Mouse (Mus musculus) adrenal gland, adult 8-10 months (tissue): ENCODE measurements around the gene Olfr866. TPM values are rescaled to one million over a fixed set of nuclear protein-coding genes. Genes with fewer than 3 reads are reported as not detected.

Source experiments
- DNase-seq: peaks from one replicate; pipeline ENCODE4 v3.0.0; 2022
- microRNA-seq, 2 experiments: library from miRNA; unstranded; fragments of <30 nt; microRNA quantifications; one replicate each; pipeline ENCODE4 v1.2.0; 2022
- total RNA-seq, 4 experiments: library from RNA; stranded (reverse); gene quantifications; 2 replicates each; pipeline ENCODE4 v1.2.4; 2022

The Olfr866 gene
- not detected for total RNA-seq

DNA sequence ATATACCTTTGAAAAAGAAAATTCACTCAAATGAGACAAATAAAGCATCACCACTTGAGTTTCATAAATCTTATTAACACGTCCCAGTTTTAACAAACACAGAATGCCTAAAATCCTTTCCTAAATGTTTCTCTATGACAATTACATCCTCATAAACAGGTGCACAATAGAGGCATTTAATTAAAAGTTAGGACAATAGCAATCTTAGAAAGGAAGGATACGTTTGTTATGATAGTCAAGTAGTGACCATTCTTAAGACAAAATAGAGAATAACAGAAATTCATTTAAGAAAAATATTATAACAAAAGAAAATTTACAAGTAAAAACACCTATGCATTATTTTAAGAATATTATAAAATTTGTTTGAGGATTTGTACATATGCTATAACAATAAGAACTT is at the start of gene Olfr866:
Gene Olfr866 (minus strand): TSS at position 101 of the 400 bp plus-strand sequence.
- no peak for DNase-seq

GRCm38 (mm10) chr9:20073523-20074177 is 45.8 kb upstream of the Olfr866 start:
- no peak for DNase-seq

- no peak for DNase-seq
These were observed 43.5 kb upstream of the Olfr866 start for GRCm38 (mm10) chr9:20071291-20071690.

DNA sequence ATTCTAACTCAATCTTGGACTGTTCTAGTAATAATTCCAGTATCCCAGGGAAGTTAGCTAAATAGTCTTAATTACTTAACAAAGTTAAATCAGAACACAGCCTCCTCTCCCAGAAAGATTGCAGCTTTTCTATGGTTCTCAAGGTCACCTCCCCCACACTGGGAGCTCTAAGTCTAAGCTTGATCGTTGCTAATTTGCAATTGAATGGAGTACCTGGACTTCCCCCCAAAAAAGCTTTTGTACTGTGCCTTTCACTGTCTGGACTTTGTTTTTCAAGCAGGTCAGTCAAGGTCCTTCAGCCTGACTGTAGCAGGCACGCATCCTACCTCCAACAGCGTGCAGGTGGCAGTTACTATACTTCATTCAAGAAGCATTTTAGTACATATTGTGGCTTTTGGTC is 42.4 kb upstream of the Olfr866 start:
- no peak for DNase-seq

DNA sequence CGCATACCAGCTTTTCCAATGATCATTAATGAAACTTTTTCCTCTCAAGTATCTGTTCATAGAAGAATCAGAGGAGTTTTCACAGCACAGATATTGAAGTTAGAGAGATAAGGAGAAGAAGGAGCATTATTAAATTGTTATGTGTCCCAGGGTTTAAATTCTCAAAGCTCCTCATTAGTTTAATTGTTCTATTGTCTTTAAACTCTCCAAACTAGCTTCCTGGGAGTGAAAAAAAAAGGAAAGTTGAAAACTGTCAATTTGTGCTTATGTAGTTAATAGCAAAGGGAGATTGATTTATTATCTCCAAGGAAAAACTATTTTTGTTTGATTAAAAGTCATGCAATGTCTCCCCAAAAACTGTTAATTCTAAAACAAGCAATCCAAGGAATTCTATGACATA is 29.6 kb upstream of the Olfr866 start, which contains the start of gene Olfr867:
Gene Olfr867 (minus strand): TSS at position 101 of the 400 bp plus-strand sequence.
- DNase-seq: no peak

DNA sequence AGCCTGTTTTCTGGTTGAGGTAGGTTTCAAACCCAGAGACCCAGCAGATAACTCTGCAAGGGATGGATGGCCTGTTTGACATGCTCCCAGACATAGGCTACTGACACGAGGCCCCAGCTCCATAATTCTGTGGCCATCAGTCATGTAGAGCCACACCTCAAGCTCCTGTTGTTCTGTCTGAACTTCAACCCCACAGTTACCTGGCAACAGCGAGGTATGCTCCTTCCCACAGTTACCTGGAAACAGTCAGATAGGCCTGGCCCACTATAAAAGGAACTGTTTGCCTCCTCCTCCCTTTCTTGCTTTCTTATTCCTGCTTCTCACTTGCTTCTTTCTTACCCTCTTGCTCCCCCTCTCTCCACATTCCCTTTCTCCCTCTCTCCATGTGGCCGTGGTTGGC is 20.1 kb upstream of the Olfr866 start:
- DNase-seq: no peak

Small RNAs within 50 kb of the gene (microRNA-seq; reads per million reads assigned to microRNA genes)
- gene Gm26231 (0 reads per million in 2 experiments), gene Gm44395 (0 reads per million in 2 experiments)

Other genes starting within 250 kb of the Olfr866 start
- not detected for gene Olfr58, start 247.8 kb downstream of the Olfr866 start, total RNA-seq
- not detected for gene Olfr859, start 223.1 kb downstream of the Olfr866 start, total RNA-seq
- not detected for gene Olfr860, start 178.3 kb downstream of the Olfr866 start, total RNA-seq
- not detected for gene Olfr862, start 140.0 kb downstream of the Olfr866 start, total RNA-seq
- gene Olfr77, start 111.2 kb downstream of the Olfr866 start, total RNA-seq: not detected
- not detected for gene Olfr867, start 29.5 kb upstream of the Olfr866 start, total RNA-seq
- gene Olfr868, start 70.6 kb upstream of the Olfr866 start, total RNA-seq: not detected
- gene Olfr869, start 101.0 kb upstream of the Olfr866 start, total RNA-seq: not detected
- not detected for gene Olfr870, start 146.0 kb upstream of the Olfr866 start, total RNA-seq
- gene Olfr871, start 184.2 kb upstream of the Olfr866 start, total RNA-seq: not detected
- not detected for gene Olfr872, start 209.1 kb upstream of the Olfr866 start, total RNA-seq